Mouse (Mus musculus) G1E (cell line): ENCODE results near the gene Srsf3. TPM values are rescaled to one million over a fixed set of nuclear protein-coding genes. Genes with fewer than 3 reads are reported as not detected.
A peak's percentile ranks its signal among the peaks of the same experiment; 100 is the strongest.

Experiments used
- ATAC-seq: 2 replicates; pipeline ENCODE4 v1.8.0; 2016; ENCODE audit warnings: mild to moderate bottlenecking; ENCODE audit not compliant: insufficient number of reproducible peaks, poor library complexity, low FRiP score, severe bottlenecking; ENCODE audit errors: extremely low read depth
- DNase-seq: peaks from one replicate; pipeline ENCODE4 v3.0.0; 2012; ENCODE audit warnings: low spot score
- H3K27me3 ChIP-seq: 2 replicates; pipeline ENCODE4 v1.6.1; 2012; ENCODE audit warnings: mild to moderate bottlenecking, low read length, inconsistent platforms; ENCODE audit not compliant: insufficient read depth
- H3K36me3 ChIP-seq: replicated peaks from 2 replicates; pipeline ENCODE3; 2012; ENCODE audit warnings: mild to moderate bottlenecking, inconsistent platforms
- H3K4me1 ChIP-seq: 2 replicates; pipeline ENCODE4 v1.6.1; 2012; ENCODE audit warnings: low read depth, low read length, inconsistent platforms, mixed read lengths; ENCODE audit not compliant: insufficient read depth
- H3K4me3 ChIP-seq: 2 replicates; pipeline ENCODE4 v1.5.1; 2012; ENCODE audit warnings: low read depth, mild to moderate bottlenecking, inconsistent platforms, low read length, moderate library complexity, mixed read lengths
- H3K9me3 ChIP-seq: replicated peaks from 2 replicates; pipeline ENCODE4 v1.6.1; 2012; ENCODE audit warnings: inconsistent platforms
- CTCF ChIP-seq: IDR thresholded peaks from 2 replicates; pipeline ENCODE4 v1.5.1; 2012; ENCODE audit warnings: low read depth, low read length, inconsistent platforms, mixed read lengths
- GATA1 ChIP-seq: IDR thresholded peaks from 2 replicates; pipeline ENCODE4 v1.6.1; 2012; ENCODE audit warnings: borderline replicate concordance, low read length, inconsistent platforms, mixed read lengths
- GATA2 ChIP-seq: IDR thresholded peaks from 2 replicates; pipeline ENCODE4 v1.6.1; 2012; ENCODE audit warnings: low read depth, low read length, inconsistent platforms, borderline replicate concordance
- POLR2AphosphoS5 ChIP-seq: IDR thresholded peaks from 2 replicates; pipeline ENCODE4 v1.6.1; 2012; ENCODE audit warnings: low read depth, low read length, inconsistent platforms; ENCODE audit not compliant: insufficient replicate concordance
- TAL1 ChIP-seq: conservative IDR thresholded peaks from 2 replicates; pipeline ENCODE4 v1.6.1; 2012; ENCODE audit warnings: low read depth, low read length, inconsistent platforms, mixed read lengths
- polyA plus RNA-seq: library from polyadenylated mRNA; stranded (reverse); fragments of >175 nt; gene quantifications from 2 replicates; pipeline ENCODE4 v1.2.3, GENCODE M21; 2012
- total RNA-seq, 2 experiments: library from RNA; stranded (forward) in 1 of 2; stranded (reverse) in 1 of 2; fragments of 200-1000 nt in 1 of 2; fragments of >200 nt in 1 of 2; fragmentation: Nextera tagmentation in 1 of 2; gene quantifications; 2 replicates each; pipeline ENCODE4 v1.2.3; 2014 to 2017

The Srsf3 gene
- total and polyA plus RNA-seq, 3 experiments = 174 to 771 (median 258) TPM

- TF ChIP-seq TAL1 (no peak), POLR2AphosphoS5 (no peak), GATA2 (no peak), GATA1 (no peak)
- peaks cover 54% of the 10 kb centered on the region for H3K4me1 ChIP-seq
- peak; percentile 46 for DNase-seq
- H3K36me3 ChIP-seq = peaks cover 8% of the 10 kb centered on the region
- H3K9me3 ChIP-seq = peaks cover 8% of the 10 kb centered on the region
- peak; percentile 22; the same call in 1 of the 2 replicates for ATAC-seq
- H3K4me3 ChIP-seq = peak overlapping the region; percentile 62; the same call in 1 of the 2 replicates
- no peaks in the 10 kb centered on the region for H3K27me3 ChIP-seq
These were observed 49.4 kb downstream of the Srsf3 start for GRCm38 (mm10) chr17:29081618-29082381.

GRCm38 (mm10) chr17:29083586-29083985, 51.2 kb downstream of the Srsf3 start:
- ATAC-seq = no peak
- TF ChIP-seq TAL1 (no peak), GATA2 (no peak), GATA1 (no peak), POLR2AphosphoS5 (no peak), CTCF (no peak)
- peaks cover 12% of the 10 kb centered on the region for H3K9me3 ChIP-seq

GRCm38 (mm10) chr17:29084656-29085055, 52.2 kb downstream of the Srsf3 start:
- TF ChIP-seq GATA1 (no peak), TAL1 (no peak), CTCF (no peak), POLR2AphosphoS5 (no peak), GATA2 (no peak)
- H3K27me3 ChIP-seq = no peaks in the 10 kb centered on the region

More at GRCm38 (mm10) chr17:29083586-29083985, 51.2 kb downstream of the Srsf3 start:
- no peak overlapping the region for H3K4me3 ChIP-seq
- peaks cover 42% of the 10 kb centered on the region for H3K4me1 ChIP-seq
- peaks cover 6% of the 10 kb centered on the region for H3K36me3 ChIP-seq
- H3K27me3 ChIP-seq = no peaks in the 10 kb centered on the region
- DNase-seq = no peak

GRCm38 (mm10) chr17:29085266-29085665, 52.8 kb downstream of the Srsf3 start:
- Histone ChIP-seq H3K27me3 (no peaks in the 10 kb centered on the region), H3K9me3 (peaks cover 12% of the 10 kb centered on the region), H3K4me3 (no peak overlapping the region), H3K36me3 (peaks cover 6% of the 10 kb centered on the region), H3K4me1 (peaks cover 44% of the 10 kb centered on the region)
- TF ChIP-seq TAL1 = no peak
- no peak for DNase-seq
- ATAC-seq = no peak

More at GRCm38 (mm10) chr17:29084656-29085055, 52.2 kb downstream of the Srsf3 start:
- H3K36me3 ChIP-seq = peaks cover 6% of the 10 kb centered on the region
- ATAC-seq = no peak
- no peak for DNase-seq
- peaks cover 41% of the 10 kb centered on the region for H3K4me1 ChIP-seq
- H3K4me3 ChIP-seq = no peak overlapping the region
- peaks cover 12% of the 10 kb centered on the region for H3K9me3 ChIP-seq

GRCm38 (mm10) chr17:29086916-29087315, 54.5 kb downstream of the Srsf3 start:
- H3K4me1 ChIP-seq = peaks cover 45% of the 10 kb centered on the region
- ATAC-seq (no peak), DNase-seq (no peak)
- peaks cover 12% of the 10 kb centered on the region for H3K9me3 ChIP-seq
- H3K4me3 ChIP-seq = no peak overlapping the region
- H3K27me3 ChIP-seq = no peaks in the 10 kb centered on the region
- TF ChIP-seq CTCF = no peak
- TF ChIP-seq TAL1 = no peak
- TF ChIP-seq GATA1 = no peak
- no peak for TF ChIP-seq GATA2
- TF ChIP-seq POLR2AphosphoS5 = no peak
- H3K36me3 ChIP-seq = peaks cover 6% of the 10 kb centered on the region

GRCm38 (mm10) chr17:29090776-29091175, 58.3 kb downstream of the Srsf3 start, which contains the start of gene Cdkn1a:
TSS of gene Cdkn1a (plus strand) at chr17:29090976.
- peaks cover 69% of the 10 kb centered on the region for H3K4me1 ChIP-seq
- ATAC-seq = no peak
- H3K9me3 ChIP-seq = 0 out of 2 replicates have a peak, but pooled peaks cover 4% of the 10 kb centered on the region
- no peak for TF ChIP-seq TAL1
- TF ChIP-seq POLR2AphosphoS5 = no peak
- TF ChIP-seq CTCF = no peak
- no peak for TF ChIP-seq GATA1
- TF ChIP-seq GATA2 = no peak
- no peaks in the 10 kb centered on the region for H3K27me3 ChIP-seq
- peak within 1 kb of the TSS; percentile 68 for H3K4me3 ChIP-seq
- no peak for DNase-seq
- peaks cover 19% of the 10 kb centered on the region for H3K36me3 ChIP-seq
